Mouse (Mus musculus) T-helper 1 cell (primary cell): ENCODE results near the gene Dus1l.
"Not testable (repeated sequence)": the region's sequence is repeated elsewhere in the genome, so short reads cannot be mapped to it uniquely, and the experiment has no call there.

Experiments used
- in situ Hi-C: fragments of 300-600 bp; cut with MboI, MseI; formaldehyde crosslinking; loops from one replicate; pipeline ENCODE4 v1.15.1; 2025; ENCODE audit warnings: high pct_unique_total_duplicates

Dus1l gene

GRCm38 (mm10) chr11:120795756-120796613 is at the start of gene Dus1l:
Gene Dus1l (minus strand): TSS chr11:120796403.
- in situ Hi-C loops: no loop called here

GRCm38 (mm10) chr11:120844329-120844728 is 48.1 kb upstream of the Dus1l start:
- in situ Hi-C loops: no loop called here

- in situ Hi-C loops: no loop called here
These were observed 37.5 kb upstream of the Dus1l start for GRCm38 (mm10) chr11:120833555-120834280.

- in situ Hi-C loops: not testable (repeated sequence)
These were observed 36.8 kb upstream of the Dus1l start for GRCm38 (mm10) chr11:120832962-120833361.

GRCm38 (mm10) chr11:120831659-120832440 is 35.6 kb upstream of the Dus1l start:
- in situ Hi-C loops: no loop called here

GRCm38 (mm10) chr11:120830686-120831085 is 34.5 kb upstream of the Dus1l start:
- in situ Hi-C loops: no loop called here

- in situ Hi-C loops: no loop called here
These were observed 33.7 kb upstream of the Dus1l start for GRCm38 (mm10) chr11:120829757-120830532.

- in situ Hi-C loops: no loop called here
These were observed 32.2 kb upstream of the Dus1l start for GRCm38 (mm10) chr11:120828416-120828815.

- in situ Hi-C loops: no loop called here
These were observed 30.1 kb upstream of the Dus1l start for GRCm38 (mm10) chr11:120826016-120826953.

GRCm38 (mm10) chr11:120825289-120825863 is 29.2 kb upstream of the Dus1l start:
- in situ Hi-C loops: no loop called here

GRCm38 (mm10) chr11:120824787-120825288 is 28.6 kb upstream of the Dus1l start:
- in situ Hi-C loops: no loop called here

- in situ Hi-C loops: no loop called here
These were observed 28.0 kb upstream of the Dus1l start, which contains the start of gene Fasn for GRCm38 (mm10) chr11:120823956-120824786. Gene Fasn (minus strand): TSS chr11:120824547.

GRCm38 (mm10) chr11:120823551-120823947 is 27.3 kb upstream of the Dus1l start:
- in situ Hi-C loops: no loop called here

- in situ Hi-C loops: no loop called here
These were observed 26.8 kb upstream of the Dus1l start for GRCm38 (mm10) chr11:120822831-120823550.

GRCm38 (mm10) chr11:120822321-120822720 is 26.1 kb upstream of the Dus1l start:
- in situ Hi-C loops: no loop called here

- in situ Hi-C loops: no loop called here
These were observed 25.1 kb upstream of the Dus1l start for GRCm38 (mm10) chr11:120821076-120821922.

GRCm38 (mm10) chr11:120820546-120820945 is 24.3 kb upstream of the Dus1l start:
- in situ Hi-C loops: no loop called here
